Mouse (Mus musculus) CH12F3 (cell line): Measurements from ENCODE around the gene Mrpl2.

Source experiments
- in situ Hi-C: fragments of 300-500 bp; cut with MboI; formaldehyde crosslinking; loops from 2 replicates; pipeline ENCODE4 v1.14.3; 2020; ENCODE audit warnings: low sequenced_read_pairs

Gene Mrpl2

GRCm38 (mm10) chr17:46624598-46624997, 21.4 kb upstream of the Mrpl2 start:
- in situ Hi-C loops: no loop called here

- in situ Hi-C loops: no loop called here
These were observed 18.6 kb upstream of the Mrpl2 start for GRCm38 (mm10) chr17:46627409-46627808.

GRCm38 (mm10) chr17:46628471-46628790, 17.6 kb upstream of the Mrpl2 start:
- in situ Hi-C loops: no loop called here

- in situ Hi-C loops: no loop called here
These were observed 17.0 kb upstream of the Mrpl2 start, which contains the start of gene Ptk7 for GRCm38 (mm10) chr17:46628791-46629684. TSS of gene Ptk7 (minus strand) at chr17:46629504.

GRCm38 (mm10) chr17:46629685-46630441, 16.2 kb upstream of the Mrpl2 start:
- in situ Hi-C loops: no loop called here

GRCm38 (mm10) chr17:46636831-46637523, 9.1 kb upstream of the Mrpl2 start:
- in situ Hi-C loops: no loop called here

GRCm38 (mm10) chr17:46639929-46640328, 6.1 kb upstream of the Mrpl2 start:
- in situ Hi-C loops: no loop called here

- in situ Hi-C loops: no loop called here
These were observed 4.0 kb upstream of the Mrpl2 start for GRCm38 (mm10) chr17:46642060-46642459.

GRCm38 (mm10) chr17:46644152-46644805, 1.8 kb upstream of the Mrpl2 start:
- in situ Hi-C loops: no loop called here

- in situ Hi-C loops: no loop called here
These were observed 1.0 kb upstream of the Mrpl2 start for GRCm38 (mm10) chr17:46644916-46645475.

GRCm38 (mm10) chr17:46646322-46646662, 263 bp downstream of the Mrpl2 start:
- in situ Hi-C loops: no loop called here

GRCm38 (mm10) chr17:46647279-46647678, 1.2 kb downstream of the Mrpl2 start:
- in situ Hi-C loops: no loop called here

GRCm38 (mm10) chr17:46648436-46648835, 2.4 kb downstream of the Mrpl2 start:
- in situ Hi-C loops: no loop called here

- in situ Hi-C loops: no loop called here
These were observed 3.8 kb downstream of the Mrpl2 start for GRCm38 (mm10) chr17:46649811-46650210.

GRCm38 (mm10) chr17:46650232-46651031, 4.4 kb downstream of the Mrpl2 start, which contains the start of gene Cul7:
TSS of gene Cul7 (plus strand) at chr17:46650337.
- in situ Hi-C loops: no loop called here

- in situ Hi-C loops: no loop called here
These were observed 5.3 kb downstream of the Mrpl2 start for GRCm38 (mm10) chr17:46651292-46651691.

- in situ Hi-C loops: no loop called here
These were observed 5.9 kb downstream of the Mrpl2 start for GRCm38 (mm10) chr17:46651755-46652547.

GRCm38 (mm10) chr17:46656054-46656453, 10.0 kb downstream of the Mrpl2 start:
- in situ Hi-C loops: no loop called here

GRCm38 (mm10) chr17:46661351-46661750, 15.3 kb downstream of the Mrpl2 start:
- in situ Hi-C loops: no loop called here
